Mouse (Mus musculus): ENCODE measurements around the gene Sardh. TPM values are rescaled to one million over a fixed set of nuclear protein-coding genes. Genes with fewer than 3 reads are reported as not detected.
A peak's percentile ranks its signal among the peaks of the same experiment; 100 is the strongest.

Gene Sardh
- polyA plus RNA-seq, 1 experiment from 2014 or later = 5.1 TPM

DNA sequence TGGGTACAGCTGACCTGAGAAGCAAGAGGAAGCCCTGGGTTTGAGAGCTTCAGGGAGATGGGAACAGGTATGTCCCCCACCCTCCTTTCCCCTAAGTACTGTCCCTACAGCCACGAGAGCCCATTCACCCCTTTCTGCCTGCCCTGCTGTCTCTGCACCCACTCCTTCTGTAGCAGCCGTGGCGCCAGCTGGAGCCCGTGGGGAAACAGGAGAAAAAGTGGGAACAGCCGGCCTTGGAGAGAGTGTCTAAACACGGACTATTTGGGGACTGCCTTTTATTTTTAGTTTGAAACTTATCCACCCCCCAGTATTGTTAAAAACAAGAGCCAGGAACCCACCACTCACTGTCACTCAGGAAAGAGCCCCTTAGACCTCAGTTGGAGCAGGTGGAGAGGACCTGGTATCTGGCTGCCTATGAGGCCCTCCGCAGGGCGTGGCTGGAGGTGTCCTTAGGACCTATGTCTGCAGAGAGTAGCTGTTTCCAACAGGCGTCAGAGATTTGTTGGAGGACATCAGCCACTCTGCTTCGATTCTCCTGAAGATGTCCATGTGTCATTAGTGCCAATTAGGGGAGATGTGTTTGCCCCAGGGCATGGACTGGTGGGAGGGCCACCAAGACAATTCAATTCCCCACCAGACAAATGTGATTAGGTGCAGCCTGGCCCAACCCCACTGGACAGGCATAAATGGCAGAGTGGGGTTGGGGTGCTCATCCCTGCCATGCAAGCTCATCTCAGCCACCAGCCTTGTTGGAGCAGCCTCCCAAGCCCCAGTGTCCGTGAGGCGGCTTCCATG is 83.1 kb downstream of the Sardh start, which contains the start of gene Dbh:
Gene Dbh (plus strand): TSS at position 438 of the 795 bp plus-strand sequence.
- H3K9ac ChIP-seq = no peak within 1 kb of the TSS
- no peak for ATAC-seq (ENCODE audit: insufficient number of reproducible peaks, insufficient read depth, low FRiP score, low TSS enrichment, low read depth)
- WGBS = 70% methylated on average over 12 of the region's 12 CpGs
- no peaks in the 10 kb centered on the region for H3K36me3 ChIP-seq
- no peaks in the 10 kb centered on the region for H3K9me3 ChIP-seq
- peaks cover 12% of the 10 kb centered on the region; the same call in 1 of the 2 replicates for H3K27me3 ChIP-seq
- H3K27ac ChIP-seq = no peak within 1 kb of the TSS
- H3K4me2 ChIP-seq = no peak within 1 kb of the TSS
- H3K4me1 ChIP-seq = peaks cover 22% of the 10 kb centered on the region
- no peak within 1 kb of the TSS for H3K4me3 ChIP-seq

DNA sequence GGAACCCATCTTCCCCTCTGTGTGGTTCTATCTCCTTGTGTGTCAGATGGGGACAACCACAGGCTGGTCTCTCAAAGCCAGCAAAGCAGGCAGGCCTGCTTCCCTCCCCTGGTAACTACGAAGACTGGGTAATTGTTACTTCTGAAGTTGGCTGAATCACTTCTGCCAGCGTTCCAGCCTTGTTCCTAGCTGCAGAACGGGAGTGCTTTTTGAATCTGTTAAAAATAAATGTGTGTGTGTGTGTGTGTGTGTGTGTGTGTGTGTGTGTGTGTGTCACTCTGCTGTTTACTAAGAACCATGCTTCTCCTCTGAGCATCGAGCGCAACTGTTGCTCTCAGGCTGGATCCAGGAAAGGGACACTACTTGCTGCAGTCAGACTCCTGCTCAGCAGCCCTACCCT is 84.3 kb downstream of the Sardh start:
- 56% methylated on average over 5 of the region's 5 CpGs for WGBS
- ATAC-seq (ENCODE audit: insufficient number of reproducible peaks, insufficient read depth, low FRiP score, low TSS enrichment, low read depth) = no peak
- H3K36me3 ChIP-seq = no peaks in the 10 kb centered on the region
- no peak overlapping the region for H3K27ac ChIP-seq
- H3K9me3 ChIP-seq = no peaks in the 10 kb centered on the region
- H3K4me1 ChIP-seq = peaks cover 22% of the 10 kb centered on the region
- no peak overlapping the region for H3K9ac ChIP-seq
- no peak overlapping the region for H3K4me2 ChIP-seq
- no peak overlapping the region for H3K4me3 ChIP-seq
- peaks cover 12% of the 10 kb centered on the region; the same call in 1 of the 2 replicates for H3K27me3 ChIP-seq

DNA sequence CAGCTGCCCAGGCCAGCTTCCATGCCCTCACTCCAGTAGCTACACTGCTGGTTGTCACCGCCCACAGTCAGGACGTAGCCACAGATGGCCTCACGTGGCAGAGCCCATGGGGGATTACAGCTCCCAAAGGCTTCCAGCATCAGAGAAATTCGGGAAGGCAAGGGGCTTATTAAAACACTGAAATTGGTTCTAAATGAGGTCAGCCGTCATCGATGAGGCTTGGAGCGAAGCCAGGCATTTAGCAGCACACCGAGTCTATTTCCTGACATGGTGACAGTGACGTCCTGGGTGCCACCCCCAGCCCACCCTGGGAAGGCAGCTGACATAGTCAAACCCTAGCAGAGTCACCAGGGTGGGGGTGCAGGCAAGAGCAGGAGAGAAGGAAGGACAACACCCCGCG is 85.5 kb downstream of the Sardh start:
- Histone ChIP-seq H3K36me3 (no peaks in the 10 kb centered on the region), H3K4me3 (no peak overlapping the region), H3K9me3 (no peaks in the 10 kb centered on the region), H3K4me2 (no peak overlapping the region), H3K4me1 (peaks cover 19% of the 10 kb centered on the region), H3K27ac (no peak overlapping the region), H3K27me3 (peaks cover 12% of the 10 kb centered on the region; the same call in 1 of the 2 replicates), H3K9ac (no peak overlapping the region)
- WGBS = 62% methylated on average over 11 of the region's 11 CpGs
- ATAC-seq (ENCODE audit: insufficient number of reproducible peaks, insufficient read depth, low FRiP score, low TSS enrichment, low read depth) = no peak

DNA sequence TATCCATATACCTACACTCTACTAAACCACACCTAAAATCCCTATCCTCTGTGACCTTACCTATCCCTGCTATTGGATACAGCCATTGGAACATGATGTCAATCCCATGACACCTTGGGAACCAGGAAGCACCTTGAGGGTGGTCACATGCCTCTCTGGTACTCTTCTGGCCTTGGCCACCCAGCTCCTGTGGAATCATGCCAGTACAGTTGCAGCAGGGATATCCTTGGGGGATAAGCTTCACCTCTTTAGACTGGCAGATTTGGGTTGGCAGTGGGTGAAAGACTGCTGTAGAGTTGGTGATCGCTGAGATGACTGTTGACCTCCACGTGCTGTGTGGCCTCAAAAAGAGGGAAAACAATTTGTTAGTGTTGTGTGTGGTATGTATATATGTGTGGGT is 86.6 kb downstream of the Sardh start:
- H3K4me3 ChIP-seq = no peak overlapping the region
- H3K9me3 ChIP-seq = no peaks in the 10 kb centered on the region
- peaks cover 12% of the 10 kb centered on the region; the same call in 1 of the 2 replicates for H3K27me3 ChIP-seq
- WGBS = 86% methylated on average over 2 of the region's 2 CpGs
- ATAC-seq (ENCODE audit: insufficient number of reproducible peaks, insufficient read depth, low FRiP score, low TSS enrichment, low read depth) = no peak
- no peak overlapping the region for H3K9ac ChIP-seq
- no peak overlapping the region for H3K27ac ChIP-seq
- H3K4me1 ChIP-seq = peaks cover 7% of the 10 kb centered on the region; the same call in 1 of the 2 replicates
- no peak overlapping the region for H3K4me2 ChIP-seq
- H3K36me3 ChIP-seq = no peaks in the 10 kb centered on the region

DNA sequence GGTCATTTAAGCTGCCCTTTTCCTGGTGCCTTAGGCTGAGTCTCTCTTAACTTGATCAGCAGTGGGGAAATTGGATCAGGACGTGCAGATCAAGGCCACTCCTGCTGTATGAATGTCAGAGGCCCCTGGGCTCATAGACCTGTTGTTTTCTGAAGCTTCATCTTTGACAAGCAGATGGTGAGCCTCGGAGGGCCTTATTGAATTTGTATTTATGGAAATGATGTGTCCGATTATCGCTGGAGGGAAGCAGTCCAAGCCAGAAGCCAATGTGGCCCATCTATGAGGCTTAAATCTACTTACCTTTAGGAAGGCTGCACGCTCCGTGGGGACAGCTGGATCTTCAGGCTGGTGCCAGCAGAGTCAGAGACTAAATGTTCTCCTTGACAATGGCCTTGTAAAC is 91.5 kb downstream of the Sardh start:
- Histone ChIP-seq H3K9me3 (no peaks in the 10 kb centered on the region), H3K36me3 (no peaks in the 10 kb centered on the region), H3K4me2 (no peak overlapping the region), H3K27me3 (no peaks in the 10 kb centered on the region; the same call in 1 of the 2 replicates), H3K4me1 (no peaks in the 10 kb centered on the region), H3K9ac (no peak overlapping the region), H3K4me3 (no peak overlapping the region), H3K27ac (no peak overlapping the region)
- 67% methylated on average over 6 of the region's 6 CpGs for WGBS
- no peak for ATAC-seq (ENCODE audit: insufficient number of reproducible peaks, insufficient read depth, low FRiP score, low TSS enrichment, low read depth)

DNA sequence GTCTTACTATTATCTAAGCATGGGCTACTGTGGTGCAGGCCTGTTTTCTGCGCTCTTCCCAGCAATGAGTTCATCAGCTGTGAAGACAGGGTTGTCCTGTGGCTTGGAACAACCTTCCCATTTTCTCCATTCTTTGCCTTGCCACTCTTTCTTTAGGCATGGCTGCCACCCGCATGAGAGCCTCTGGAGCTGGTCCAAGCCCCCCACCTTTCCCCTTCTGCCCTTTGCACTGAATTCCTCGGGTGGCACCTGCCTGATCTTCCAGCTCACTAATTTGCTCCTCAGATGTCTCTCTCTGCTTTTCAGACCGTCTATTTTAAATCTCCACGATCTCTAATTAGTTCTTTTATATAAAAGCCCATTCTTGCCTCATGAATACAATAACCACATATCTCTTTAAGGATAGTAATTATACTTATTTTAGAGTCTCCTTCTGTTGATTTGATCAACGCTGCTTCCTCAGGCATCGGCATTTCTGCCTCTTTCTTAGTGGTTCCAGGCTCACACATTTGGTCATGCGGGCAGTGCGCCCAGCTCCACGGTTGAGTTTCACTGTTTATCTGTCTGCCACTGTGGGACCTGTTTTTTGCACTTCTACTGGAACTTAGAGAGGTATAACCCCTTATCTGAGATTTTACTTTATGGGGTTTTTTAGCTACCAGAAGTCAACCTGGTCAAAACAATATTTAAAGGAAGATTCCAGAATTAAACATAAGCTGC is 93.5 kb downstream of the Sardh start:
- H3K4me3 ChIP-seq = no peak overlapping the region
- H3K9ac ChIP-seq = no peak overlapping the region
- ATAC-seq (ENCODE audit: insufficient number of reproducible peaks, insufficient read depth, low FRiP score, low TSS enrichment, low read depth) = no peak
- no peaks in the 10 kb centered on the region for H3K9me3 ChIP-seq
- no peak overlapping the region for H3K4me2 ChIP-seq
- no peaks in the 10 kb centered on the region for H3K36me3 ChIP-seq
- no peaks in the 10 kb centered on the region for H3K27me3 ChIP-seq
- WGBS = 78% methylated on average over 10 of the region's 10 CpGs
- no peaks in the 10 kb centered on the region for H3K4me1 ChIP-seq
- no peak overlapping the region for H3K27ac ChIP-seq

DNA sequence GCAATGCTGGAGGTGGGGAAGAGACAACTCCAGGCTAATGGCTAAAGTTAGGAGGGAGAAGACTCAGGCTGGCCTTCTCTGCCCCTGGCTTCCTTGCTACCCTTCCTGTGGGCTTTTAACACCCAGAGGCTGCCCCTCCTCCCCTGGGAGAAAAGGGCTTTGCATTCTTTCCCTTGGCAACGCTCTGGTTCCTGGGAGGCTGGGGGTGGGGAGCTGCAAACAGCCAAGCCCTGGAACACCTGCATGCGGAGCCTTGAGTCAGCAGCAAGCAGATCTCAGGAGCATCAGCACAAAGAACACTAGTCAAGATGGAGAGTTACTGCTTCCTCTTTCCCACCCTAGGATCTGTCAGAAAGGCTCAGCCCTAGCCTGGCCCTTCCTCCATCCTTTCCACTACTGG is 98.7 kb downstream of the Sardh start:
- H3K27ac ChIP-seq = no peak overlapping the region
- no peak overlapping the region for H3K4me2 ChIP-seq
- no peak overlapping the region for H3K9ac ChIP-seq
- no peaks in the 10 kb centered on the region for H3K9me3 ChIP-seq
- WGBS = 17% methylated on average over 2 of the region's 2 CpGs
- no peak overlapping the region for H3K4me3 ChIP-seq
- no peak for ATAC-seq (ENCODE audit: insufficient number of reproducible peaks, insufficient read depth, low FRiP score, low TSS enrichment, low read depth)
- no peaks in the 10 kb centered on the region for H3K4me1 ChIP-seq
- H3K36me3 ChIP-seq = no peaks in the 10 kb centered on the region
- no peaks in the 10 kb centered on the region for H3K27me3 ChIP-seq

DNA sequence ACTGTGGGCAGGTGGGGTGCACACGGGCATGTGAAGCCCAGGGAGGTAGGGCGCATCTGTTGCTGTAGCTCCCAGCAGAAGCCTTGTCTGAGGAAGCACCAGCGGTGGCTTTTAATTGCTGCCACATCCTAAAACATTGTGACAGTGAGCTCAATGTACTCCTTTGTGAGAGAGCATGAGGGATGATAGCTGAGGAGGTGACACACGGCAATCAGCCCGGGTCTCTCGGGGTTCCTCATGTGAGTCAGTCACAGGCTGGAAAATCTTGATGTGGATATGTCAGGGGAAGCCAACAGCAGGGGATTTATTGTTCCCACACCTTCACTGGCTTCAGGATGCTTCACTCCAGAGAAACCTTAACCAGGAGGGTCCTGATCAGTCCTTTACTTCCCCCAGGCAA is 101.3 kb downstream of the Sardh start:
- Histone ChIP-seq H3K4me2 (no peak overlapping the region), H3K4me1 (peaks cover 9% of the 10 kb centered on the region), H3K9ac (no peak overlapping the region), H3K36me3 (no peaks in the 10 kb centered on the region), H3K9me3 (no peaks in the 10 kb centered on the region), H3K27me3 (peaks cover 22% of the 10 kb centered on the region), H3K4me3 (no peak overlapping the region), H3K27ac (no peak overlapping the region)
- ATAC-seq (ENCODE audit: insufficient number of reproducible peaks, insufficient read depth, low FRiP score, low TSS enrichment, low read depth) = no peak
- 72% methylated on average over 6 of the region's 6 CpGs for WGBS

DNA sequence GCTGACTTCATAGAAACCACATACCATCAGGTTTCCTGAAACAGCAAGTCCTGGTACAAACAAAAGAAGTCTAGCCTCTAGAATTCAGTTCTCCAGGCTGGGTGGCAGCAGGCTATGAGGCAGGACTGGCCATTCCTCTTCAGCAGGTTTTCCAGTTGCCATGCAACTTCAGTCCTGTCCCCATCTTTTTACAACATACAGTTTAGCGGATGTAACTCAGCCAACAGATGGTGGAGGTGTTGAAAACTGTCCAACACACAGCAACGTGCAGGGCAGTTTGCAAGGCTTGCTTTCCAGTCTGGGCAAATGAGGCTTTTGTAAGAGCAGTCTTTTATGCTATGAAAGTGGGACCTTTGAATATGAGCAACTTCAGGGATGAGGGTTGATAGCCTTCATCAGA is 103.2 kb downstream of the Sardh start:
- H3K27ac ChIP-seq = no peak overlapping the region
- no peaks in the 10 kb centered on the region for H3K36me3 ChIP-seq
- WGBS = 69% methylated on average over 2 of the region's 2 CpGs
- no peaks in the 10 kb centered on the region for H3K9me3 ChIP-seq
- no peak overlapping the region for H3K9ac ChIP-seq
- H3K4me1 ChIP-seq = peaks cover 11% of the 10 kb centered on the region
- H3K27me3 ChIP-seq = peaks cover 41% of the 10 kb centered on the region
- H3K4me2 ChIP-seq = no peak overlapping the region
- H3K4me3 ChIP-seq = no peak overlapping the region
- ATAC-seq (ENCODE audit: insufficient number of reproducible peaks, insufficient read depth, low FRiP score, low TSS enrichment, low read depth) = no peak

DNA sequence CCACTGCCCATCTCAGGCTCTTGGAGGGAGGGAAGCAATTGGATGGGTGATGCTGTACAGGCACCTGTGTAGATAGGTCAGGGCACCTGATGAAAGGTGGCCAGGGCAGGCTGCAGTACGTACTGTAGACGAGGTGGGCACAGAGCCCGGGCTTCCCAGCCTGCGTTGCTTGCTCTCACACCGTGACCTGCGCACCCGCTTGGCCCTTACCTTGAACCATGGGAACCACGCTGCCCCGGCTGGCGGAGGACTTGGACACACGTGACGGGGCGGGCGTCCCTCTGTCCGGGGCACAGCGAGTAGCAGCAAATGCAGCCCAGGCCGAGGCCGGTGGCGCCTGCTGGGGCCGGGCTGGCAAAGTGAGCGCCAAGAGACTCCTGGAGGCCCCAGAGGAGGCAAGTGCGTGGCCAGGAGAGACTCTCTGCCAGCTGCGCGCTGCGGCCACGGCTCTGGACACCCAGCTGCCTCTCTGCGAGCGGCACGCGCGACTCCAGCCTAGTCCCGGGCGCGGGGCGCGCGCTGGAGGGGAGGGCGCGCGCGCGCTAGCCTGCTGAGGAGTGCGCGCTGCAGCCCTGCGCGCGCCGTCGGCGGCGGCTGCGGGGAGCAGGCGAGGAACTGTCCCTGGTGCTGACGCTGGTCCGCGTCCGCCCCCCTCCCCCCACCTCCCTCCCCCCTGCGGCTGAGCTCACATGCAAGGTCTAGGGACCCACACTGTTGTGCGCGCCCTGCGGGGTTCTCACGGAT is 106.0 kb downstream of the Sardh start, which contains the start of gene Fam163b:
Gene Fam163b (minus strand): TSS at position 542 of the 744 bp plus-strand sequence.
- Histone ChIP-seq H3K9ac (peak within 1 kb of the TSS; percentile 62; the same call in 1 of the 2 replicates), H3K27me3 (peaks cover 61% of the 10 kb centered on the region), H3K4me1 (peaks cover 11% of the 10 kb centered on the region), H3K36me3 (no peaks in the 10 kb centered on the region), H3K27ac (no peak within 1 kb of the TSS), H3K4me3 (peak within 1 kb of the TSS; percentile 48), H3K9me3 (no peaks in the 10 kb centered on the region), H3K4me2 (peak within 1 kb of the TSS; percentile 93)
- under 1% methylated on average over 59 of the region's 62 CpGs for WGBS
- ATAC-seq (ENCODE audit: insufficient number of reproducible peaks, insufficient read depth, low FRiP score, low TSS enrichment, low read depth) = no peak; the same call in 1 of the 2 replicates

Data from embryonic facial prominence, embryonic 13.5 days (tissue).